Mouse (Mus musculus) olfactory bulb, adult 2 months (tissue): ENCODE measurements at regions not wholly inside any gene's neighbourhood (a gene's known extent, or its start where the extent isn't known, plus 50 kb on each side); places are given as distances from the start of the nearest gene placed in this dataset.
"Not testable (repeated sequence)": the region's sequence is repeated elsewhere in the genome, so short reads cannot be mapped to it uniquely, and the experiment has no call there.

Source experiments
- H3K27ac ChIP-seq: fragments of 200-500 bp; 2 replicates; pipeline ENCODE4 v1.5.1; 2012; ENCODE audit warnings: low read depth, low read length; ENCODE audit not compliant: insufficient read depth
- H3K4me1 ChIP-seq: fragments of 200-500 bp; 2 replicates; pipeline ENCODE4 v1.6.1; 2012; ENCODE audit warnings: low read length; ENCODE audit not compliant: control insufficient read depth, insufficient read depth
- H3K4me3 ChIP-seq: fragments of 200-500 bp; 2 replicates; pipeline ENCODE4 v1.5.1; 2012; ENCODE audit warnings: mild to moderate bottlenecking, low read depth, low read length, moderate library complexity; ENCODE audit not compliant: insufficient read depth
- CTCF ChIP-seq: fragments of 200-500 bp; IDR thresholded peaks from 2 replicates; pipeline ENCODE4 v1.5.1; 2012; ENCODE audit warnings: low read depth, mild to moderate bottlenecking, low read length, moderate library complexity; ENCODE audit not compliant: insufficient read depth
- POLR2A ChIP-seq: fragments of 200-500 bp; IDR thresholded peaks from 2 replicates; pipeline ENCODE4 v1.6.1; 2012; ENCODE audit warnings: mild to moderate bottlenecking, low read depth, low read length, moderate library complexity; ENCODE audit not compliant: insufficient read depth
- WGBS: fragments of 180-500 bp; shearing (Covaris S2); methylation state at CpG from one replicate; pipeline ENCODE4 v1.1.7; 2018; 5-methylcytosine and 5-hydroxymethylcytosine counted together

GRCm38 (mm10) chr12:20802027-20802426, 188.2 kb upstream of the Asap2 start:
- H3K4me1 ChIP-seq, H3K4me3 ChIP-seq: not testable (repeated sequence)
- 70% methylated on average over 4 of the region's 4 CpGs for WGBS

DNA sequence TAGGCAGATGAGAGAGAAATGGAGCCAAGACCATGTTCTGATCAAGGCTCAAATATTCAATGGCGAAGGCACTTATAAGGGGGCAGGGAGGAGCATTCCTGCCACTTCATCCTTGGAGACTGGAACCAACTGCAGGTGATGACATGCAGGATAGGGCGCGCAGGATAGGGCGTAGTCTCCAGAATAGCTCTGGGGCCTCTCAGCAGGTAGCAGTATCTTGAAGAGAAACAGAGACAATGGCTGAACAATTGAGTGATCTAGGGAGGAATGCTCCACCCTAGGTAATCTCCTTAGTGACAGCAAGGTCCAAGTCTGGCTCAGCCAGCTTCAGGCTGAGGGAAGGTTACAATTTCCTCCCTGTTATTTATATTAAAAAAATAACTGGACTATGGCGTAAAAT, 184.8 kb upstream of the Asap2 start:
- not testable (repeated sequence) for H3K4me1 ChIP-seq, H3K4me3 ChIP-seq, H3K27ac ChIP-seq
- WGBS = over 99% methylated on average over 4 of the region's 5 CpGs

More at GRCm38 (mm10) chr12:20802027-20802426, 188.2 kb upstream of the Asap2 start:
- not testable (repeated sequence) for H3K27ac ChIP-seq

DNA sequence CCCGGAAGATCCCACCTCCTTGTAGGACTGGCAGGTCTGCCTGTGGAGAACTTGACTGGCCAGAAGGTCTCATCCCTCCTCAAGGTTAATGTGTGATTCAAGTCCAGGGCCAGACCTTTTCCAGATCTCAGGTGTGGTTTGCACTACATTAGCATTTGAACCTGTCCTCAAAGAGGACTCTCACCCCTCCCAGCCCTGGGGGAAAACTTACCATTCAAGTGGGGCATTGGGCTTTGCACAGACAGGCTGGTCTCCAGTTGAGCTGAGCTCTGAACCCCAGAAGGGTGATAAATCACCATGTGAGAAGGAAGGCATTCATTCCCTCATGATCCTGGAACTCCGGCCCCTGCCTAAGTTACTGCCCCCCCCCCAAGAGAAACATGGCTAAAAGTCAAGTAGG, 183.6 kb upstream of the Asap2 start:
- TF ChIP-seq POLR2A (no peak), CTCF (no peak)
- H3K4me3 ChIP-seq = no peak overlapping the region
- no peaks in the 10 kb centered on the region for H3K4me1 ChIP-seq
- 88% methylated on average over 2 of the region's 2 CpGs for WGBS
- H3K27ac ChIP-seq = no peak overlapping the region

DNA sequence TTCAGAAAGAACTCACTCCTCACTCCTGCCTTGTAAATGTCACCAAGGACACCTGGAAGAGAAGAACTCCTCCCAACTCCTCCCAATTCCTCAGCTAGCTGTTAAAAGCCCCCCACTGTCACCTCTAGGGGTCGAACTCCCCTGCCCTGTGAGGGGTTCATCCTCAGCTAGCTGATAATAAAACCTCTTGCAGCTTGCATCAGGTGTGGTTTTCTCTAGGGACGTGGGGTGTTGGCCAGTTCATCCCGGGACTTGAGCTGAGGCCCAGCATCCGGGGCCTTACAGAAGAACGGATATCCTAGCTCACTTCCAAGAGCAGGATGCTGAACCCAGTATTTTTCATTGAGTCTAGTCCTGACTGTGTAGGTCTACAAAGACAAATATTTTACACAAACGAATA, 176.4 kb upstream of the Asap2 start:
- WGBS = 80% methylated on average over 6 of the region's 6 CpGs
- H3K4me3 ChIP-seq, H3K4me1 ChIP-seq, H3K27ac ChIP-seq: not testable (repeated sequence)

DNA sequence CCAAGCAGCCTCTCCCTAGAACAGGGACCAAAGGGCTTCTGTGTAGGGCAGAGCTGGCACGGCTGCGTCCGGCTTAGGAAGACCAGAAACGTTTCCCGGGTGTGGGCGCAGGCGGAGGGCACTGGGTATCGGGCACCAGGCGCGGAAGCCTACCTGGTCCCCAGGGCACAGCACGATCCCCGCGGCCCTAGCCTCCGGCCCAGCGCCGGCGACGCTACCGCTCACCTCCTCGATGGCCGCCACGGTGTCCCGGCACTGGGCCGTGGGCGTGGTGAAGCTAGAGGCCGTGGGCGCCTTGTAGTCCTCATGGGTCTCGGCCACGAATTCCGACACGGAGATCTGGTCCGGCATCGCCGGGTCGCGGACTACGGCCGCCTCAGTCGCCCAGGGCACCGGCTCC, 175.1 kb upstream of the Asap2 start:
- H3K4me3 ChIP-seq = peak overlapping the region; percentile 17; the same call in 1 of the 2 replicates
- H3K27ac ChIP-seq, H3K4me1 ChIP-seq: not testable (repeated sequence)
- 39% methylated on average over 40 of the region's 40 CpGs for WGBS

GRCm38 (mm10) chr12:20815599-20815998, 174.7 kb upstream of the Asap2 start:
- Histone ChIP-seq H3K4me3 (peak overlapping the region; percentile 22; the same call in 1 of the 2 replicates), H3K27ac (no peak overlapping the region), H3K4me1 (no peaks in the 10 kb centered on the region)
- TF ChIP-seq CTCF = no peak
- no peak for TF ChIP-seq POLR2A
- WGBS = 25% methylated on average over 38 of the region's 38 CpGs

DNA sequence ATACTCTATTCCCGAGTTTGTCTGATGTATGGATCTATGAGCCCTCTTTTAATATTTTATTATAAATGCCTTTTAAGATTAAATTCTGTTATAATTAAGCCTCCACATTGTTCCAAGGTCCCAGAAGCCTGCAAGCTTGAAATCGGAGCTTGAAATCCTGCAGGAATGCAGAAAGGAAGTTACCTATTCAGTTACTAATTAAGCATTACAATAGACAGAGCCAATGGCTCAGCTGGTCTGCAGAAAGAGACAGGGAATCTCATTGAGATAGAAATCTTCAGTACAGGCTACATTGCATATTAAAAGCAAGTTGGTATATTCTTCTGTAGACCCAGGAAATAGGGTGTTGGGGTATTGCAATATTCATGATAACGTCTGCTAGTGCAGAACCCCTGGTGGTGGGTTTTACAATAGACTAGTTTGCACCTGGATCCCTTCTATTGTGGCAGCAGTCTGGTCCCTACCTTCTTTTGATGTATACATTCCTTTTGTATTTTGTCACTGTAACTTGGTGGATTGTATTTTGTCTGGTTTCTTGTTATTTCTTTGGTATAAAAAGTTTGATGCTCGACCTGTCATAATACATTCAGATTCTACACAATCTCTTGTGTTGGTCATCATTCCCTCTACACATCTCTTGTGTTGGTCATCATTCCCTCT, 146.5 kb upstream of the Asap2 start:
- 65% methylated on average over 4 of the region's 4 CpGs for WGBS
- H3K4me3 ChIP-seq, H3K27ac ChIP-seq, H3K4me1 ChIP-seq: not testable (repeated sequence)

DNA sequence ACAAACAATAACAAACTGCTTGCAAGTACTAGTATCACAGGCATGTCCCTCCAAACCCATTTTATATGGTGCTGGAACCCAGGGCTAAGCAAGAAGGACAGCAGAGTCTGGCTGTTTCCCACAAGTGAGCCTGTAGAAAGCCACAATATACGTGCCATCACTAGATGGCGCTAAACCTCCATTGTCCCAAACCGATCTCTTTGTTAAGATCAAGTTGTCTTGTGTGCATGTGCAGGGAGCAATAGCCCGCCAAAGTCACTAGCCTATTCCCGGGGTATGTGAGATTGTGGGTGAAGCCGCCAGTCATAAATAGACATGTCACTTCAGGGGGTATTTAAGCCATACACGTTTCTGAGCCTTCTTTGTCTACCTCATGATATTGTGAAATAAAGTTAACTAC, 145.4 kb upstream of the Asap2 start:
- not testable (repeated sequence) for H3K27ac ChIP-seq, H3K4me1 ChIP-seq, H3K4me3 ChIP-seq
- WGBS = 51% methylated on average over 7 of the region's 7 CpGs

DNA sequence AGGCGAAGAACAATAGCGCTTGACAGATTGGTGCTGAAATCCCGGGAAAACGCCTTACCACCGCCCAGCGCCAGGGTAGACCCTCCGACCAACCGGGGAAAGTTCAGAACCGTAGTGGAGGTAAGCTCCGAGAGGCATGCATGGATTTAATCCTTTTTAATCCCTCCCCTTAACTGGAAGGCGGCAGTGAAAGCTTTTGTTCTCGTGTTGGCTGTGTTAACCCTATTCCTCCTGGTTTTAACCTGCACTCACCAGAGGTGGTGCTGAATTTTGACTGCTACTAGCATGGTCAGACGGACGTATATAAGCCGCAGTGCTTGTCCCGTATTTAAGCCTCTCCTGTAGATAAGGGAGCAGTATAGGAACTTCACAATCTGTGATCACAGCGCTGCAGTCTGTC, 145.0 kb upstream of the Asap2 start:
- Histone ChIP-seq H3K4me1 (no peaks in the 10 kb centered on the region), H3K4me3 (no peak overlapping the region), H3K27ac (no peak overlapping the region)
- WGBS = 56% methylated on average over 17 of the region's 17 CpGs
- no peak for TF ChIP-seq POLR2A

GRCm38 (mm10) chr12:20884104-20884503, 106.2 kb upstream of the Asap2 start:
- WGBS = 73% methylated on average over 6 of the region's 6 CpGs
- H3K27ac ChIP-seq, H3K4me3 ChIP-seq: not testable (repeated sequence)

More at GRCm38 (mm10) chr12:20884104-20884503, 106.2 kb upstream of the Asap2 start:
- not testable (repeated sequence) for H3K4me1 ChIP-seq
